Mouse (Mus musculus): ENCODE measurements around the gene Acsm5. TPM values are rescaled to one million over a fixed set of nuclear protein-coding genes. Genes with fewer than 3 reads are reported as not detected.

The Acsm5 gene
- polyA plus RNA-seq (2012), result 0.05 TPM in 1 of 2 replicates, not detected in the other

DNA sequence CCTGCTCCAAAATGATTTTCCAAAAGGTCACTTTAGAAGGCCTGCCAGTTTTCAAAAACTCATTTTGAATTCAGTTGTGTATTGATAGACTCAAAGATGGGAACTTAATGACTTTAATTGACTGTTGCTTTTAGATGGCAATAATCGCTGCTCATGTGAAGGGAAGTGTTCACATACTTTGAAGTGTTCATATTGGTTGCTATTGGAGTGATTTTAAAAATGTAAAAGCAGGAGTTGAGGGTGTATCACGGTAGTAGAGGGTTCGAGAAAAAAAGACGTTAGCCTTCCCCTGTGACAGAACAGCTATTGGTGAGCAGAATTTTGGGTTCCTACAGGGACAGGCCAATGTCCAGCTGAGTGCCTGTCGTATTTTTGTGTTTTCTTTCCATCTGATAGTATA, at the start of gene Acsm5:
Gene Acsm5 (plus strand): TSS at position 301 of the 400 bp plus-strand sequence.
- no peak for TF ChIP-seq GATA1 (IDR thresholded peaks at IDR 0.05; ENCODE audit: low read length)

- no peak for TF ChIP-seq GATA1 (IDR thresholded peaks at IDR 0.05; ENCODE audit: low read length)
These were observed 42.5 kb upstream of the Acsm5 start for GRCm38 (mm10) chr7:119476500-119477389.

DNA sequence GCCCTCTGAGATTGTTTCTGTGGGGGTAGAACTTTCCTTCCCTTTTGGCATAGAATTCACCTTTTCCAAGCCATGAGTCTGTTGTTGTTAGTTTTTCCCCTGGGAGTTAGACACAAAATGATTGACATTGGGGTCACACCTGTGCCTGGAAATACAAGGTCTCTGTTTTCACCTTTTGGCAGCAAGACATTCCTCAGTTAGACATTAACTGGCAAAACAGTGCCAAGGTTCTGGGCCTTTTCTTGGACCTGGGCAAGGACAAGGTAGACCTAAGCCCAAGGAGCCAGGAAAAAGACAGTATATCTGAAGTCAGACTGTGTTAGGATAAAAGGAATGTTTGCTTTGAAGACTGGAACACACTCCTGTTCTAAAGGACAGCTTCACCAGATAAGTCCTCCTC, 40.0 kb upstream of the Acsm5 start, which contains the start of gene Umod:
Gene Umod (minus strand): TSS at position 27 of the 400 bp plus-strand sequence.
- TF ChIP-seq GATA1 (IDR thresholded peaks at IDR 0.05; ENCODE audit: low read length), result no peak

GRCm38 (mm10) chr7:119484154-119484553, 35.1 kb upstream of the Acsm5 start:
- no peak for TF ChIP-seq GATA1 (IDR thresholded peaks at IDR 0.05; ENCODE audit: low read length)

DNA sequence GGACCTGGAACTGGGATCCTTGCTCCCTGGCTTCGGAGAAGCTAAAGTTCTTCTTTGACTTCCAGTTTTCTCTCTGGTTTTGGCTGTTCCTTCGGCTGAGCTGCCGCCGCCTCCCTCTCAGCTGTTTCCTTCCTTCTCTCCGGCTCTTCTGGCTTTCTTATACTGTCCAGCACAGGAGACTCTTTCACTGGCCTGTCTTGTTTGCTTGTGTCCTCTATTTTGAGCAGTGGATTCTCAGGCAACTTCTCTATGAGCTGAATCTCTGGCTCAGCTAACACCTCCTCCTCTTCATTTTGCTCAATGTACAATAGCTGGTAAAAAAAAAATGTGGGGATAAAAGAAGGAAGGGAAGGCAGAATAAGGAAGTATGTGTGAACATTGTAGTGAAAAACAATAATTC, 32.6 kb upstream of the Acsm5 start:
- no peak for TF ChIP-seq GATA1 (IDR thresholded peaks at IDR 0.05; ENCODE audit: low read length)

- no peak for TF ChIP-seq GATA1 (IDR thresholded peaks at IDR 0.05; ENCODE audit: low read length)
These were observed 29.1 kb upstream of the Acsm5 start for GRCm38 (mm10) chr7:119490041-119490780.

- TF ChIP-seq GATA1 (IDR thresholded peaks at IDR 0.05; ENCODE audit: low read length), result no peak
These were observed 8.1 kb upstream of the Acsm5 start for GRCm38 (mm10) chr7:119511143-119511542.

DNA sequence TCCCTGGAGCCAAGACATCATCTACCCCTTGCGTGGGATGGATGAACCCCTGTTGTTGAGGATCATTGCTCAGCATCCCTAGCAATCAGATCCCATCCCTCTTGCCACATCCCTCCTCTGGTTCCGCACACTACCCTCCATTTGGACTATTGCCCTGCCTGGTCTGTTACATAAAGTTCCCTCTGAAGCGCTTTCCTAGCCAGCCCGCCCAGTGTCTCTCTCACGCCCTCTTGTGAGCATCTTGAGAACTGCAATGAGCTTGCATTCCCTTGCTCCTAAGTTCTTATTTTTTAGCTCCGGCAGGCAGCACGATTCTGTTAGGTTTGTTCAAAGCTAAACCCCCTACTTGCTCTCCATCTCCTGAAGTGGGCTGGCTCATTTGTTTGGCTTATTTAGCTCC, 6.2 kb upstream of the Acsm5 start:
- no peak for TF ChIP-seq GATA1 (IDR thresholded peaks at IDR 0.05; ENCODE audit: low read length)

GRCm38 (mm10) chr7:119515492-119516271, 3.6 kb upstream of the Acsm5 start:
- TF ChIP-seq GATA1 (IDR thresholded peaks at IDR 0.05; ENCODE audit: low read length), result no peak

GRCm38 (mm10) chr7:119516272-119516558, 3.0 kb upstream of the Acsm5 start:
- TF ChIP-seq GATA1 (IDR thresholded peaks at IDR 0.05; ENCODE audit: low read length), result no peak

DNA sequence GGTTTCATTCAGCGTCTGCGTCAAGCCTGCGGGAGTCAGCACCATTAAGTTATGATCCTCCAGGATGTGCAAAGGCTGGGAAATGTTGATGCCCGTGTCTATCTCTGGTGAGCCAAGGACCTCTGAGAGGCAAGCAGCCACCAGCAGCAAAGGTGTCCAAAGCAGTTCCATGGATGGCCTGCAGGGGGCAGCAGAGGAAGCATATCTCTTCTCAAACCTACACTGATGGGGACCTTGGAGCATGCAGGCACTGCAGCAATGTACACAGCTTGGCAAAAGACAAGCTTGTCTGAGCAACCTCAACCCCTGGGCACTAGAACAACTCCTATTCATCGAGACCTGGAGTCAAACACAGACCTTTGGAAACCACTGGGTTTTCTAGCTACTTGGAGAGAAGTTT, 391 bp downstream of the Acsm5 start:
- TF ChIP-seq GATA1 (IDR thresholded peaks at IDR 0.05; ENCODE audit: low read length), result no peak

- TF ChIP-seq GATA1 (IDR thresholded peaks at IDR 0.05; ENCODE audit: low read length), result no peak
These were observed 2.6 kb downstream of the Acsm5 start for GRCm38 (mm10) chr7:119521816-119522215.

- no peak for TF ChIP-seq GATA1 (IDR thresholded peaks at IDR 0.05; ENCODE audit: low read length)
These were observed 3.1 kb downstream of the Acsm5 start for GRCm38 (mm10) chr7:119522385-119522784.

DNA sequence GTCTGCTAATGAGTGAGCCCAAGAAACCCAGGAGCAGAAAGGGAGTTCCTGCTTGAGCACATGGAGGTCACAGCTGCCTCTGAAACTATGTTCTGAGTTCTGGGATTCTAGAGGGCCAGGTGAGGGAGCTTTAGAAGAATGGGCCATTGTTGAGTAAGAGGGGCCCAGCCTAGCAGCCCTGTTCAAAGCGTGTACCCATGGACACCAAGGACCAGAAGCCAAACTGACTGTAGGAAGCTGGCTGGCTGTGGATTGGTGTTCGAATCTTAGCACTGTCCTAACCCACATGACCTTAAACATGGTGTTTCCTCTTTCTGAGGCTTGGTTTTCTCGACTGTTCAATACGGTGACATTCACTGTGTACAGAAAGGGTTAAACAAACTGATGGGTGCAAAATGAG, 4.1 kb downstream of the Acsm5 start, which contains the start of gene Pdilt:
Gene Pdilt (minus strand): TSS at position 101 of the 400 bp plus-strand sequence.
- TF ChIP-seq GATA1 (IDR thresholded peaks at IDR 0.05; ENCODE audit: low read length), result no peak

GRCm38 (mm10) chr7:119525881-119526281, 6.6 kb downstream of the Acsm5 start:
- TF ChIP-seq GATA1 (IDR thresholded peaks at IDR 0.05; ENCODE audit: low read length), result no peak

DNA sequence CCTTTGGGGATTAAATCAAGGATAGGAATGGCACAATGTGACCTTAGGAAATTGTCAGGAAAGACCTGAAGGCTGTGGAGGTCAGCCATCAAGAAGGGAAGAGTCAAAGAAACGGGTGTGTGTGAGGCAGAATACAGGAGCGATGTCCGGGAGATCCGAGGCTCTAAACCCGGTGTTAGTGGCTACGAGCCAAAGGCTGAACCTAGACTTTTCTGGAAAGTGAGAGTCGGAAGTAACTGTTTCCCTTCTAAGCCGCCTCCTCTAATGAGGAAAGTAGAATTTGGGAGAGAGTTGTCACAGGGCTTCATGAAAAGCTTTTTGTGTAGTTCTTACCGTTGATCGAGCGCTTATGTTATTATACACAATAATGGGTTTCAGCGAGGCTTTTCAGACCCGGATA, 7.2 kb downstream of the Acsm5 start:
- no peak for TF ChIP-seq GATA1 (IDR thresholded peaks at IDR 0.05; ENCODE audit: low read length)

Data from G1E-ER4 (cell line).